Mouse (Mus musculus): ENCODE measurements around the gene Mgst3. TPM values are rescaled to one million over a fixed set of nuclear protein-coding genes. Genes with fewer than 3 reads are reported as not detected.

Mgst3 gene
- polyA plus RNA-seq, 1 experiment from 2014 or later = 76.8 TPM

GRCm38 (mm10) chr1:167339177-167339781 is 54.4 kb downstream of the Mgst3 start:
- Histone ChIP-seq H3K4me2 (replicated peaks) (no peak overlapping the region), H3K36me3 (no peaks in the 10 kb centered on the region), H3K27me3 (peaks cover 10% of the 10 kb centered on the region), H3K9ac (no peak overlapping the region), H3K9me3 (replicated peaks) (no peaks in the 10 kb centered on the region), H3K4me1 (no peaks in the 10 kb centered on the region), H3K27ac (replicated peaks) (no peak overlapping the region), H3K4me3 (replicated peaks) (no peak overlapping the region)
- 55% methylated on average over 9 of the region's 9 CpGs for WGBS
- no peak for ATAC-seq (ENCODE audit: insufficient number of reproducible peaks, low FRiP score, low TSS enrichment, low read depth)

GRCm38 (mm10) chr1:167337463-167338095 is 56.1 kb downstream of the Mgst3 start:
- 13% methylated on average over 12 of the region's 12 CpGs for WGBS
- H3K36me3 ChIP-seq = peaks cover 10% of the 10 kb centered on the region; the same call in 1 of the 2 replicates

GRCm38 (mm10) chr1:167336398-167336797 is 57.2 kb downstream of the Mgst3 start:
- peaks cover 8% of the 10 kb centered on the region for H3K27me3 ChIP-seq
- no peaks in the 10 kb centered on the region for H3K9me3 ChIP-seq (replicated peaks)
- H3K4me3 ChIP-seq (replicated peaks) = no peak overlapping the region
- H3K4me1 ChIP-seq = no peaks in the 10 kb centered on the region
- no peak overlapping the region for H3K4me2 ChIP-seq (replicated peaks)
- no peak overlapping the region for H3K27ac ChIP-seq (replicated peaks)
- peaks cover 19% of the 10 kb centered on the region; the same call in 1 of the 2 replicates for H3K36me3 ChIP-seq
- no peak overlapping the region for H3K9ac ChIP-seq
- no peak for ATAC-seq (ENCODE audit: insufficient number of reproducible peaks, low FRiP score, low TSS enrichment, low read depth)
- WGBS = 80% methylated on average over 3 of the region's 3 CpGs

More at GRCm38 (mm10) chr1:167337463-167338095, 56.1 kb downstream of the Mgst3 start:
- Histone ChIP-seq H3K9me3 (replicated peaks) (no peaks in the 10 kb centered on the region), H3K27ac (replicated peaks) (no peak overlapping the region), H3K4me1 (no peaks in the 10 kb centered on the region), H3K27me3 (peaks cover 10% of the 10 kb centered on the region), H3K9ac (no peak overlapping the region), H3K4me3 (replicated peaks) (no peak overlapping the region), H3K4me2 (replicated peaks) (no peak overlapping the region)
- no peak for ATAC-seq (ENCODE audit: insufficient number of reproducible peaks, low FRiP score, low TSS enrichment, low read depth)

GRCm38 (mm10) chr1:167331106-167331505 is 62.5 kb downstream of the Mgst3 start:
- Histone ChIP-seq H3K4me1 (no peaks in the 10 kb centered on the region), H3K4me3 (replicated peaks) (no peak overlapping the region), H3K36me3 (peaks cover 45% of the 10 kb centered on the region), H3K27ac (replicated peaks) (no peak overlapping the region), H3K9me3 (replicated peaks) (no peaks in the 10 kb centered on the region), H3K27me3 (no peaks in the 10 kb centered on the region), H3K9ac (no peak overlapping the region), H3K4me2 (replicated peaks) (no peak overlapping the region)
- WGBS = 86% methylated on average over 8 of the region's 8 CpGs
- ATAC-seq (ENCODE audit: insufficient number of reproducible peaks, low FRiP score, low TSS enrichment, low read depth) = no peak

GRCm38 (mm10) chr1:167328776-167329175 is 64.9 kb downstream of the Mgst3 start:
- Histone ChIP-seq H3K4me1 (no peaks in the 10 kb centered on the region), H3K9me3 (replicated peaks) (no peaks in the 10 kb centered on the region), H3K4me2 (replicated peaks) (no peak overlapping the region), H3K36me3 (peaks cover 53% of the 10 kb centered on the region), H3K4me3 (replicated peaks) (no peak overlapping the region), H3K27me3 (no peaks in the 10 kb centered on the region), H3K27ac (replicated peaks) (no peak overlapping the region), H3K9ac (no peak overlapping the region)
- 90% methylated on average over 6 of the region's 6 CpGs for WGBS
- no peak for ATAC-seq (ENCODE audit: insufficient number of reproducible peaks, low FRiP score, low TSS enrichment, low read depth)

Small RNAs within 50 kb of the gene (microRNA-seq; reads per million reads assigned to microRNA genes)
- gene Gm25911 (ENCODE audit: borderline number of aligned reads) = 3.1 reads per million, percentile 14 among the genes with 10 or more reads in this experiment

Other genes with a start within 250 kb of the Mgst3 start
- gene Uck2, start 108.5 kb downstream of the Mgst3 start, polyA plus RNA-seq (2015; fragmentation: Nextera tagmentation; extraction: Ambion mirVana) = 60.2 and 62.4 TPM in 2 replicates
- 92.0 and 92.5 TPM in 2 replicates for gene Tmco1, start 85.5 kb downstream of the Mgst3 start, polyA plus RNA-seq (2015; fragmentation: Nextera tagmentation; extraction: Ambion mirVana)
- 47.3 and 49.2 TPM in 2 replicates for gene Aldh9a1, start 43.9 kb downstream of the Mgst3 start, polyA plus RNA-seq (2015; fragmentation: Nextera tagmentation; extraction: Ambion mirVana)
- not detected in 2 replicates for gene Lrrc52, start 72.9 kb upstream of the Mgst3 start, polyA plus RNA-seq (2015; fragmentation: Nextera tagmentation; extraction: Ambion mirVana)
- 20.2 and 25.4 TPM in 2 replicates for gene Rxrg, start 204.5 kb upstream of the Mgst3 start, polyA plus RNA-seq (2015; fragmentation: Nextera tagmentation; extraction: Ambion mirVana)

All from embryonic facial prominence, embryonic 15.5 days (tissue).